Comparison of ENCODE assay signal across 18 mouse cellular contexts in the genomic region with DNA sequence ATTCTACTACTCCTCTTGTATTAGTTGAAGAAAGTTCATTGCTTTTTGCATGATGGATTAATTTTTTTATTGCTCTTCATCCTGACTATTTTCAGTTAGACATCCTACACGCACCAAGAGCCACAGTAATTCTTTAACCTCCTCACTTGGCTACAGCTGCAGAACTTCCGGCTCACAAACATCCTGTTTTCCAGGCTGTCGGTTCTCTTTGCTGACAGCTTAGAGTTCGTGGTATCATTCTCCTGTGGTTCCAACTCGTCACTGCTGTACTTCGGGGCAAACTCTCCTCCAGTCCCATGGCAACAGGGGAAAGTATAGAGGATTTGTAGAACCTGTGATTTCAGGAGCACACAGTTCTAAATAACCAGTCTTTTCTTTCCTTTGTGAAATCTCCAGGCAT. TPM values are rescaled to one million over a fixed set of nuclear protein-coding genes. Genes with fewer than 3 reads are reported as not detected.
DNase-seq lines count a peak whose midpoint lies in the region; ATAC-seq and TF ChIP-seq lines count a peak whose summit lies in the region.
"Had no signal": no experiment of that assay in that cellular context is flagged by ENCODE, and none has a peak within 500 bp of the region (broad histone marks: within the 10 kb centered on the region; RNA-seq: fewer than 3 reads in every experiment).

No protein-coding gene starts in this region.

- no peaks in the 10 kb centered on the region for H3K4me1 ChIP-seq in forebrain, embryonic 14.5 days (ENCODE audit: control insufficient read depth, insufficient read depth, low read length)
- H3K4me1 ChIP-seq in forebrain, embryonic 13.5 days = peaks cover 2% of the 10 kb centered on the region
- no peaks in the 10 kb centered on the region for H3K4me1 ChIP-seq in lung, postnatal 0 days (ENCODE audit: insufficient read depth, low read depth, low read length)
- H3K4me1 ChIP-seq: embryonic facial prominence, embryonic 13.5 days had no signal

- peak; percentile 2 for DNase-seq in forebrain, embryonic 14.5 days (ENCODE audit: low spot score)
- DNase-seq in lung, postnatal 0 days (ENCODE audit: low spot score) = peak; percentile 34
- DNase-seq in lung, adult 18-20 months = no peak
- peak; percentile 15 to 39 for DNase-seq in lung, postnatal 4 days
- no peak for DNase-seq in urinary bladder, adult 18-20 months (ENCODE audit: low spot score in 2 of 2)
- no peak for DNase-seq in urinary bladder, postnatal 14 days (ENCODE audit: low spot score)
- DNase-seq: adrenal gland, postnatal 10 days; cerebellum, postnatal 10 days had no signal

- H3K4me2 ChIP-seq in forebrain, embryonic 14.5 days (ENCODE audit: low read length) = no peak overlapping the region
- no peak overlapping the region for H3K4me2 ChIP-seq in forebrain, embryonic 13.5 days
- H3K4me2 ChIP-seq in lung, postnatal 0 days (replicated peaks; ENCODE audit: low read depth, low read length) = no peak overlapping the region
- H3K4me2 ChIP-seq: embryonic facial prominence, embryonic 13.5 days; hindbrain, embryonic 14.5 days; liver, embryonic 11.5 days had no signal

- H3K27ac ChIP-seq in forebrain, embryonic 14.5 days (ENCODE audit: low read depth, low read length) = no peak overlapping the region
- H3K27ac ChIP-seq in forebrain, embryonic 13.5 days = no peak overlapping the region
- no peak overlapping the region for H3K27ac ChIP-seq in lung, postnatal 0 days (ENCODE audit: low read length)
- H3K27ac ChIP-seq: embryonic facial prominence, embryonic 13.5 days; hindbrain, embryonic 14.5 days; layer of hippocampus, adult 2 months had no signal

- H3K27me3 ChIP-seq in forebrain, embryonic 14.5 days (replicated peaks; ENCODE audit: control insufficient read depth, insufficient read depth, low read length) = no peaks in the 10 kb centered on the region
- no peaks in the 10 kb centered on the region for H3K27me3 ChIP-seq in forebrain, embryonic 13.5 days
- no peaks in the 10 kb centered on the region for H3K27me3 ChIP-seq in lung, postnatal 0 days (replicated peaks; ENCODE audit: insufficient read depth, low read length)
- H3K27me3 ChIP-seq: embryonic facial prominence, embryonic 13.5 days had no signal

- no peak overlapping the region for H3K4me3 ChIP-seq in forebrain, embryonic 14.5 days (ENCODE audit: low read depth, low read length)
- H3K4me3 ChIP-seq in forebrain, embryonic 13.5 days = no peak overlapping the region
- H3K4me3 ChIP-seq in lung, postnatal 0 days (ENCODE audit: low read depth, low read length) = no peak overlapping the region
- H3K4me3 ChIP-seq: embryonic facial prominence, embryonic 13.5 days; layer of hippocampus, adult 2 months had no signal

- WGBS in forebrain, embryonic 14.5 days = 54% methylated on average over 6 of the region's 6 CpGs
- 48% methylated on average over 6 of the region's 6 CpGs for WGBS in forebrain, embryonic 13.5 days
- WGBS in lung, postnatal 0 days = 28% methylated on average over 6 of the region's 6 CpGs

- ATAC-seq in forebrain, embryonic 14.5 days = no peak
- ATAC-seq in forebrain, embryonic 13.5 days = no peak
- no peak for ATAC-seq in lung, postnatal 0 days
- ATAC-seq in monocyte, adult 5-6 weeks (replicated peaks; ENCODE audit: insufficient number of reproducible peaks, low FRiP score, low TSS enrichment, poor library complexity, severe bottlenecking) = no peak
- ATAC-seq: forebrain, embryonic 16.5 days had no signal

- TF ChIP-seq CTCF in lung, postnatal 0 days (IDR thresholded peaks at IDR 0.05) = no peak

- no peak overlapping the region for H3K9ac ChIP-seq in forebrain, embryonic 14.5 days (ENCODE audit: low read length)
- no peak overlapping the region for H3K9ac ChIP-seq in forebrain, embryonic 13.5 days
- H3K9ac ChIP-seq in lung, postnatal 0 days (replicated peaks; ENCODE audit: low read depth) = no peak overlapping the region
- H3K9ac ChIP-seq: embryonic facial prominence, embryonic 13.5 days; hindbrain, embryonic 14.5 days had no signal

- H3K36me3 ChIP-seq in forebrain, embryonic 14.5 days (ENCODE audit: control insufficient read depth, insufficient read depth, low read length) = no peaks in the 10 kb centered on the region
- H3K36me3 ChIP-seq in forebrain, embryonic 13.5 days (ENCODE audit: poor library complexity, severe bottlenecking) = no peaks in the 10 kb centered on the region
- no peaks in the 10 kb centered on the region for H3K36me3 ChIP-seq in lung, postnatal 0 days (ENCODE audit: insufficient read depth, low read length)
- H3K36me3 ChIP-seq: embryonic facial prominence, embryonic 13.5 days had no signal

- TF ChIP-seq EP300 in lung, postnatal 0 days (IDR thresholded peaks at IDR 0.05) = no peak

- H3K9me3 ChIP-seq in forebrain, embryonic 14.5 days (replicated peaks; ENCODE audit: control insufficient read depth, low read length) = no peaks in the 10 kb centered on the region
- no peaks in the 10 kb centered on the region for H3K9me3 ChIP-seq in forebrain, embryonic 13.5 days (replicated peaks)
- H3K9me3 ChIP-seq in lung, postnatal 0 days (ENCODE audit: low read length) = no peaks in the 10 kb centered on the region
- H3K9me3 ChIP-seq: embryonic facial prominence, embryonic 13.5 days had no signal

RNA-seq across cellular contexts. Expression of gene Slc17a4, which starts 16.6 kb away (rescaled TPM):
- not detected in 2 replicates for polyA plus RNA-seq in forebrain, embryonic 14.5 days (2014; fragmentation: Nextera tagmentation; extraction: Ambion mirVana)
- not detected in 2 replicates for polyA plus RNA-seq in forebrain, embryonic 13.5 days (2015; fragmentation: Nextera tagmentation; extraction: Ambion mirVana)
- not detected in 2 replicates for polyA plus RNA-seq in lung, postnatal 0 days (2015; fragmentation: Nextera tagmentation; extraction: Ambion mirVana)
- total RNA-seq in monocyte, adult 5-6 weeks (2017) = not detected in 3 replicates
- total RNA-seq: layer of hippocampus, adult 2 months; left cerebral cortex, postnatal 10 days; megakaryocyte, adult 5-6 weeks had no signal
- polyA plus RNA-seq: embryonic facial prominence, embryonic 13.5 days; forebrain, embryonic 16.5 days; hindbrain, embryonic 14.5 days; liver, embryonic 11.5 days had no signal

RNA-seq across cellular contexts. Expression of gene Slc17a1, which starts 30.7 kb away (rescaled TPM):
- polyA plus RNA-seq in forebrain, embryonic 14.5 days (2014; fragmentation: Nextera tagmentation; extraction: Ambion mirVana) = not detected in 2 replicates
- not detected in 2 replicates for polyA plus RNA-seq in forebrain, embryonic 13.5 days (2015; fragmentation: Nextera tagmentation; extraction: Ambion mirVana)
- polyA plus RNA-seq in lung, postnatal 0 days (2015; fragmentation: Nextera tagmentation; extraction: Ambion mirVana) = not detected in 2 replicates
- not detected in 3 replicates for total RNA-seq in monocyte, adult 5-6 weeks (2017)
- total RNA-seq: layer of hippocampus, adult 2 months; left cerebral cortex, postnatal 10 days; megakaryocyte, adult 5-6 weeks had no signal
- polyA plus RNA-seq: embryonic facial prominence, embryonic 13.5 days; forebrain, embryonic 16.5 days; hindbrain, embryonic 14.5 days; liver, embryonic 11.5 days had no signal

RNA-seq across cellular contexts. Expression of gene Hist1h2ba, which starts 35.7 kb away (rescaled TPM):
- not detected in 2 replicates for polyA plus RNA-seq in forebrain, embryonic 14.5 days (2014; fragmentation: Nextera tagmentation; extraction: Ambion mirVana)
- polyA plus RNA-seq in forebrain, embryonic 13.5 days (2015; fragmentation: Nextera tagmentation; extraction: Ambion mirVana) = not detected in 2 replicates
- not detected in 2 replicates for polyA plus RNA-seq in lung, postnatal 0 days (2015; fragmentation: Nextera tagmentation; extraction: Ambion mirVana)
- total RNA-seq in monocyte, adult 5-6 weeks (2017) = not detected in 3 replicates
- total RNA-seq: adrenal gland, postnatal 10 days; layer of hippocampus, adult 2 months; left cerebral cortex, postnatal 10 days; megakaryocyte, adult 5-6 weeks had no signal
- polyA plus RNA-seq: embryonic facial prominence, embryonic 13.5 days; forebrain, embryonic 16.5 days; gonadal fat pad, adult 2 months; hindbrain, embryonic 14.5 days; liver, embryonic 11.5 days had no signal

RNA-seq across cellular contexts. Expression of gene Hist1h2aa, which starts 36.0 kb away (rescaled TPM):
- polyA plus RNA-seq in forebrain, embryonic 14.5 days (2014; fragmentation: Nextera tagmentation; extraction: Ambion mirVana) = not detected in 2 replicates
- not detected in 2 replicates for polyA plus RNA-seq in forebrain, embryonic 13.5 days (2015; fragmentation: Nextera tagmentation; extraction: Ambion mirVana)
- not detected in 2 replicates for polyA plus RNA-seq in lung, postnatal 0 days (2015; fragmentation: Nextera tagmentation; extraction: Ambion mirVana)
- not detected in 3 replicates for total RNA-seq in monocyte, adult 5-6 weeks (2017)
- total RNA-seq: adrenal gland, postnatal 10 days; layer of hippocampus, adult 2 months; left cerebral cortex, postnatal 10 days; megakaryocyte, adult 5-6 weeks had no signal
- polyA plus RNA-seq: embryonic facial prominence, embryonic 13.5 days; forebrain, embryonic 16.5 days; gonadal fat pad, adult 2 months; hindbrain, embryonic 14.5 days; liver, embryonic 11.5 days had no signal

RNA-seq across cellular contexts. Expression of gene Slc17a3, which starts 59.0 kb away (rescaled TPM):
- polyA plus RNA-seq in forebrain, embryonic 14.5 days (2014; fragmentation: Nextera tagmentation; extraction: Ambion mirVana) = not detected in 2 replicates
- polyA plus RNA-seq in forebrain, embryonic 13.5 days (2015; fragmentation: Nextera tagmentation; extraction: Ambion mirVana) = not detected in 2 replicates
- polyA plus RNA-seq in lung, postnatal 0 days (2015; fragmentation: Nextera tagmentation; extraction: Ambion mirVana) = not detected in 2 replicates
- not detected in 3 replicates for total RNA-seq in monocyte, adult 5-6 weeks (2017)
- total RNA-seq: layer of hippocampus, adult 2 months; megakaryocyte, adult 5-6 weeks had no signal
- polyA plus RNA-seq: embryonic facial prominence, embryonic 13.5 days; forebrain, embryonic 16.5 days; gonadal fat pad, adult 2 months; hindbrain, embryonic 14.5 days had no signal

Comparison
In these comparisons a context has a peak if more than half of its experiments do, and no peak if none do; other contexts are left out.
1. DNase-seq: peak in forebrain, embryonic 14.5 days (single experiment), lung, postnatal 0 days (single experiment) and lung, postnatal 4 days (2 of 2); none in lung, adult 18-20 months (0 of 2), urinary bladder, adult 18-20 months (0 of 2) and urinary bladder, postnatal 14 days (single experiment).